Mouse (Mus musculus) frontal cortex, postnatal 10 days (tissue): ENCODE measurements around the gene Usp27x.

ENCODE experiments used
- DNase-seq, 2 experiments: peaks; one replicate each; pipeline ENCODE4 v3.0.0; 2022; ENCODE audit warnings: low spot score in 2 of 2, mixed read lengths in 1 of 2

The Usp27x gene

GRCm38 (mm10) chrX:7375716-7376480 lies at the start of gene Usp27x:
Gene Usp27x, minus strand, starts transcription at chrX:7375830.
- peak; percentile 52 to 68 for DNase-seq

DNA sequence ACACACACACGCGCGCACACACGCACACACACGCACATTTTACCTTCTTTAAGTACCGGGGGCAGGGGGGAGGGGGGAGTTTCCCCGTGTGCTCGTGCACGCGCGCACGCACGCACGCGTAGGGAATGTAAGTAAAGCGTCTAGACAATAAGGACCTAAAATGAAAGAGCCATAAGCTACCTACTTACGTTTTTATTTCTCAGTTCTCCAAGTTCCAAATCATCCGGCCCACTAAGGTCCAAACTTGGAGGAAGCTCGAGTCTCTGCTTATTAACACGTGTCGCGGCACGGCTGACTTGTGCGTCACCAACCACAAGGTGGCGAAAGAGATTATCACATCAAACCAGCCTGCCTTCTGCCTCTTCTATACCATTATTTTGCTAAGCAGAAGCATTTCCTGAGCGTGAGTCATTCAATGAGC lies 47.1 kb upstream of the Usp27x start:
- DNase-seq, result peak; percentile 46 to 65

DNA sequence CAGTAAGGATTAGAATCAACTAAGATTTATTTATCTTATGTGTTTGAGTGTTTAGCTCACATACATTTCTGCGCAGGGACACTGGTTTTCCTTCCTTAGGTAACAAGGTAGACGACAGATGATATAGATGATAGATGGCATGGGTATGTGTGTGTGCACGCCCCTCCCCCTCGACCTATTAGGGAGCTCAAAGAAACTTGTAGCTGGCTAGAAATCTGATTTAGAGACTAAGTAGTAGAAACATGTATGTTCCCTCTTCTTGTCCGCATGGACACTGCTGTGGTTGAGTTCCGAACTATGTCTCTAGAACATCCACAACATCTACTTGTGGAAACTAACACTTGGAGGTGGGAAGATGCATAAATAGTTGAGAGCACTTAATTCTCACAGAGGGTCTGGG lies 46.5 kb upstream of the Usp27x start:
- DNase-seq, result no peak

DNA sequence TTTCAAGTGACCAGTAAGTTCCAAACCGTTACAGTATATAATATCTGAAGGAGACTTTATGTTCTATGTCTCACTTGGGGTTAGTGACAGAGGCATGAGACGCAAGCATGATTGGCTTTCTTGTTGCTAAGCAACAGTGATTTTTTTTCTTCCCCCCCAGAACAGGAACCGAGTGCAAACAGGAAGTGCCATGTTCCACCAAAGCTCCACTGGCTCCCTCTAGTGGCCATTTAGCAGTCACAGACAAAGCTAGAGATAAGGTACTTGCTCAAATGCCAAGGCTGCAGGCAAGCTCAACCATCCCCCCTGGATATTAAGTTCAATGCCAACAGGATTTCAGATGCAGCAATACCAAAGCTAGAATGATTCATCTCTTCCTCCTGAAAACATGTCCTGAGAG lies 45.4 kb upstream of the Usp27x start:
- peak; percentile 60 to 63 for DNase-seq

DNA sequence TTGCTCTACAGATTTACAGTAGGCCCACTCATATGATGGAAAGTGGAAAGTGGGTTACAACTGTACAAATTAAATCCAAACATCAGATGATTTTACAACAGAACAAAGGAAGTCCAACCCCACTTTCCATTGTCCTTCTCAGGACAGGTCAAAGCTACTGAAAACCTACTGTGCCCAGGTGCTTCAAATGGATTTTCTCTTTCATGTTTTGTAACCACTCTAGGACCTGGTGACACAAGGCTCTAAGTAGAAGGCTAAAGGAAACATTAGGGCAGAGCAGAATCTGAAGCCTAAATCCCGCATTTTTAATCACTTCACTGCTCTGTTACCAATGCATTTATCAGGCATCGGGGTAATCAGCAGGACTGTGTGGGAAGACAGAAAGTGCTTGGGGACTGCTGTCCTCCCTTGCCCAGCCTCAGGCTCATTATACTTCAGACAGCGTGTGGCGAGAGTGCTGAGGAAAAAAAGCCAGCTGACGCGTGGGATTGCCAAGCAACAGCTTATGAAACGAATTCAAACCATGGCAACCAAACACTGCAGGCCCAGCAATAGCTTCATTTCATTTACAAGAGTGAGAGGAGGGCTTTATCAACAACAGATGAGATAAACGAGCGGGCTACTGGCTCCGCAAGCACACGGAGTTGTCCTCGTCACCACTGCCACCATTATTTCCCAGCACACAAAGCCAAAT lies 40.7 kb upstream of the Usp27x start:
- peak; percentile 58 to 66 for DNase-seq

DNA sequence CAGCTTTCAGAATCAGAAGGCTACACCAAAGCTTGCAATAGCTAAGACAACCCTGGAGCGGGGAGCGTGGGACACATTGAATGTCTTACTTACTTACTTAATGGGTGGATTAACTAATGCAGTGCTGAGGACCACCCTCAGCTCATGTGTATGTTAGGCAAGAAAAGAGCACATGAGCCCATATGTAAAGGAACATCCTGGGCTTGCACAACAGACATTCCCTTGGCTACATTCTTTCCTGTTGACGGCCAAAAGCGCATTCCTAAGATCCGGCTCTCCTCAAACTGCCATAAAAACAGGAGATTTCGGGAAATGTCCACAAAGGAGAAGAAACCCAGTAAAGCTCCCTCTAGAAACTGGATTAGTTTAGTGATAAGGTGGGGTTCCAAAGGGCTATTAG lies 39.7 kb upstream of the Usp27x start:
- no peak for DNase-seq

- no peak for DNase-seq
These were observed 36.8 kb upstream of the Usp27x start for GRCm38 (mm10) chrX:7412239-7413033.

DNA sequence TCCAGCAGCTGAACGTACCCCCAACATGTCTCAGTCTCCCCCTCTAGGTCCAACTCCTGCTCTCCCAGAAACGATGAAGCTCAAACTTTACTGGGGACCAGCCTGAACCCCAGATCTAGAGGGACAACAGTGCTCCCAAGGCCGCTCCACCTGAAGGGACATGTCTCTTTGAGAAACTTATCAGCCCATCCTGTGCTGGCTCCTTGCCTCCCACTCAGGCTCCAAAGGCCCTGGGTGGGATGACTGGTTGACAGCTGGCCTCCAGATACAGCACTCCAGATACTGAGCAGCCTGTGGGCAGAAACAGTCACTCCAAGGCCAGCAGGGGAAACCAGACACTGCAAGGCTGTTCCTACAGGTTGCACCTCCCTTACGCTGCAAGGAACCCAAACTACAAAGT lies 956 bp upstream of the Usp27x start:
- peak; percentile 3 to 6 for DNase-seq

DNA sequence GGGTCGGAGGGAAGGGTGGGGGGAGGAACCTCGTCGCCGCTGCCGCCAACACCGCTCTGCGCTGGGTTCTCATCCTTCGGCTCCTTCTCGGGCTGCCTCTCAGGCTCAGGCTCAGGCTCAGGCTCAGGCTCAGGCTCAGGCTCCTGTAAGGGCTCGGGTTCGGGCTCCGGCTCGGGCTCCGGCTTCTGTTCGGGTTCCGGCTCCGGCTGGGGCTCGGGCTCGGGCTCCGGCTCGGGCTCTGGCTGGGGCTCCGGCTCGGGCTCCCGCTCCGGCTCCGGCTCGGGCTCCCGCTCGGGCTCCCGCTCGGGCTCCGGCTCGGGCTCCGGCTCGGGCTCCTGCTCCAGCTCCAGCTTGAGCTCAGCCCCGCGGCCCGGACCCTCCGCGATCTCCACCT lies 311 bp downstream of the Usp27x start:
- no peak for DNase-seq

GRCm38 (mm10) chrX:7325455-7325854 lies 50.2 kb downstream of the Usp27x start:
- no peak for DNase-seq

DNA sequence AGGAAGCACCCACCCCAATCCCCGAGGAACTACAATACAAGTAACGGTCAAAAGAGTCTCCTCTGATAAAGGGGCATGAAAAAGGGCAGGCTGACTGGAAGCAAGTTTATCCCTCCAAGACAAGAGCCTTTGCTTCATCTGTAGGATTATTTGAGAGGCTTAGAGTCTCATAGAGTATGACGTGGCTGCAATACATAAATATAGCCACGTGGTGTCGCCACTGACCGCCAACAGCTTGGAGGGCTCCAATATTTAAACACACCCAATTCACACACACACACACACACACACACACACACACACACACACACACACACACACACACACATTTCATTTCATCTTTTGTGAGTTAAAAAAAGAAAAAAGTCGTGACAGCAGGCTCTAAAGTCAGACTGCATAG lies 53.3 kb downstream of the Usp27x start:
- peak; percentile 19 to 53 for DNase-seq
